Mouse (Mus musculus) megakaryocyte, embryonic 14.5 days (primary cell): Measurements from ENCODE around the gene Scube1. TPM values are rescaled to one million over a fixed set of nuclear protein-coding genes. Genes with fewer than 3 reads are reported as not detected.

Experiments
- H3K27me3 ChIP-seq: replicated peaks from 2 replicates; pipeline ENCODE3; 2012; ENCODE audit warnings: inconsistent platforms
- H3K36me3 ChIP-seq: replicated peaks from 2 replicates; pipeline ENCODE3; 2012; ENCODE audit warnings: low read length, inconsistent platforms, mixed read lengths
- H3K4me1 ChIP-seq: 2 replicates; pipeline ENCODE4 v1.6.1; 2012; ENCODE audit warnings: inconsistent platforms
- H3K4me3 ChIP-seq: replicated peaks from 2 replicates; pipeline ENCODE3; 2012; ENCODE audit warnings: moderate library complexity, mild to moderate bottlenecking, inconsistent platforms
- H3K9me3 ChIP-seq: 2 replicates; pipeline ENCODE4 v1.6.1; 2012; ENCODE audit warnings: inconsistent platforms
- FLI1 ChIP-seq: IDR thresholded peaks from 2 replicates; pipeline ENCODE4 v1.6.1; 2012; ENCODE audit warnings: low read length, inconsistent platforms, mixed read lengths
- GATA1 ChIP-seq: IDR thresholded peaks from 3 replicates; pipeline ENCODE4 v1.6.1; 2012; ENCODE audit warnings: mixed read lengths, low read length, inconsistent platforms, borderline replicate concordance
- polyA plus RNA-seq: library from polyadenylated mRNA; stranded (reverse); fragments of >175 nt; gene quantifications from 2 replicates; pipeline ENCODE4 v1.2.3, GENCODE M21; 2012; ENCODE audit warnings: low replicate concordance; ENCODE audit not compliant: insufficient read depth

The Scube1 gene
- polyA plus RNA-seq, 1 experiment = not detected

GRCm38 (mm10) chr15:83603046-83603396, 121.8 kb downstream of the Scube1 start:
- H3K36me3 ChIP-seq = no peaks in the 10 kb centered on the region
- peaks cover 74% of the 10 kb centered on the region for H3K4me1 ChIP-seq
- peaks cover 13% of the 10 kb centered on the region for H3K27me3 ChIP-seq
- TF ChIP-seq FLI1 (no peak), GATA1 (no peak)
- no peaks in the 10 kb centered on the region for H3K9me3 ChIP-seq
- H3K4me3 ChIP-seq = peak overlapping the region; percentile 82

GRCm38 (mm10) chr15:83602372-83603045, 122.3 kb downstream of the Scube1 start:
- TF ChIP-seq GATA1 (no peak), FLI1 (0 out of 2 replicates have a peak, but pooled peaks have one; percentile 12)
- peaks cover 75% of the 10 kb centered on the region for H3K4me1 ChIP-seq
- H3K27me3 ChIP-seq = peaks cover 8% of the 10 kb centered on the region
- no peaks in the 10 kb centered on the region for H3K36me3 ChIP-seq
- H3K4me3 ChIP-seq = peak overlapping the region; percentile 82
- no peaks in the 10 kb centered on the region for H3K9me3 ChIP-seq

GRCm38 (mm10) chr15:83601185-83601584, 123.6 kb downstream of the Scube1 start:
- peaks cover 73% of the 10 kb centered on the region for H3K4me1 ChIP-seq
- TF ChIP-seq FLI1 = no peak
- TF ChIP-seq GATA1 = no peak
- H3K9me3 ChIP-seq = no peaks in the 10 kb centered on the region
- peak overlapping the region; percentile 42 for H3K4me3 ChIP-seq
- no peaks in the 10 kb centered on the region for H3K36me3 ChIP-seq
- H3K27me3 ChIP-seq = peaks cover 3% of the 10 kb centered on the region

GRCm38 (mm10) chr15:83596833-83597232, 128.0 kb downstream of the Scube1 start:
- peaks cover 8% of the 10 kb centered on the region for H3K36me3 ChIP-seq
- no peak for TF ChIP-seq GATA1
- no peak for TF ChIP-seq FLI1
- no peak overlapping the region for H3K4me3 ChIP-seq
- H3K27me3 ChIP-seq = no peaks in the 10 kb centered on the region
- no peaks in the 10 kb centered on the region for H3K9me3 ChIP-seq
- peaks cover 83% of the 10 kb centered on the region for H3K4me1 ChIP-seq

GRCm38 (mm10) chr15:83595364-83595711, 129.5 kb downstream of the Scube1 start:
- H3K4me3 ChIP-seq = peak overlapping the region; percentile 99
- no peaks in the 10 kb centered on the region for H3K9me3 ChIP-seq
- H3K27me3 ChIP-seq = no peaks in the 10 kb centered on the region
- peaks cover 23% of the 10 kb centered on the region for H3K36me3 ChIP-seq
- H3K4me1 ChIP-seq = peaks cover 85% of the 10 kb centered on the region
- no peak for TF ChIP-seq FLI1
- no peak for TF ChIP-seq GATA1

GRCm38 (mm10) chr15:83594513-83595363, 130.1 kb downstream of the Scube1 start, which contains the start of gene Ttll12:
Gene Ttll12, minus strand, starts transcription at chr15:83595157.
- H3K4me1 ChIP-seq = peaks cover 83% of the 10 kb centered on the region
- TF ChIP-seq FLI1 = no peak
- no peak for TF ChIP-seq GATA1
- no peaks in the 10 kb centered on the region for H3K27me3 ChIP-seq
- H3K36me3 ChIP-seq = peaks cover 29% of the 10 kb centered on the region
- H3K4me3 ChIP-seq = peak within 1 kb of the TSS; percentile 99
- no peaks in the 10 kb centered on the region for H3K9me3 ChIP-seq

- peaks cover 35% of the 10 kb centered on the region for H3K36me3 ChIP-seq
- no peaks in the 10 kb centered on the region for H3K9me3 ChIP-seq
- peaks cover 76% of the 10 kb centered on the region for H3K4me1 ChIP-seq
- no peaks in the 10 kb centered on the region for H3K27me3 ChIP-seq
- H3K4me3 ChIP-seq = peak overlapping the region; percentile 99
- TF ChIP-seq FLI1 = no peak
Observed at GRCm38 (mm10) chr15:83593702-83594512, 130.9 kb downstream of the Scube1 start.

- Histone ChIP-seq H3K9me3 (no peaks in the 10 kb centered on the region), H3K27me3 (no peaks in the 10 kb centered on the region), H3K36me3 (peaks cover 43% of the 10 kb centered on the region), H3K4me3 (peak overlapping the region; percentile 99), H3K4me1 (peaks cover 76% of the 10 kb centered on the region)
- no peak for TF ChIP-seq FLI1
- no peak for TF ChIP-seq GATA1
Observed at GRCm38 (mm10) chr15:83593189-83593585, 131.6 kb downstream of the Scube1 start.

GRCm38 (mm10) chr15:83592260-83593188, 132.3 kb downstream of the Scube1 start:
- Histone ChIP-seq H3K4me3 (peak overlapping the region; percentile 99), H3K9me3 (no peaks in the 10 kb centered on the region), H3K36me3 (peaks cover 47% of the 10 kb centered on the region), H3K4me1 (peaks cover 70% of the 10 kb centered on the region), H3K27me3 (no peaks in the 10 kb centered on the region)
- TF ChIP-seq GATA1 (no peak), FLI1 (no peak)

GRCm38 (mm10) chr15:83591758-83592157, 133.1 kb downstream of the Scube1 start:
- TF ChIP-seq GATA1 = no peak
- TF ChIP-seq FLI1 = no peak
- Histone ChIP-seq H3K36me3 (peaks cover 55% of the 10 kb centered on the region), H3K9me3 (peaks cover 4% of the 10 kb centered on the region), H3K4me1 (peaks cover 67% of the 10 kb centered on the region), H3K4me3 (no peak overlapping the region), H3K27me3 (no peaks in the 10 kb centered on the region)
